Mouse (Mus musculus): ENCODE measurements around the gene Olfr1358.
"Not testable (repeated sequence)": the region's sequence is repeated elsewhere in the genome, so short reads cannot be mapped to it uniquely, and the experiment has no call there.

Gene Olfr1358

GRCm38 (mm10) chr10:78517128-78517527 is at the start of gene Olfr1358:
Gene Olfr1358 (plus strand): TSS chr10:78517428.
- DNase-seq: no peak

- no peak for DNase-seq
Measured at GRCm38 (mm10) chr10:78467761-78468310, 49.4 kb upstream of the Olfr1358 start.

GRCm38 (mm10) chr10:78470582-78471313 is 46.5 kb upstream of the Olfr1358 start:
- no peak for DNase-seq

DNA sequence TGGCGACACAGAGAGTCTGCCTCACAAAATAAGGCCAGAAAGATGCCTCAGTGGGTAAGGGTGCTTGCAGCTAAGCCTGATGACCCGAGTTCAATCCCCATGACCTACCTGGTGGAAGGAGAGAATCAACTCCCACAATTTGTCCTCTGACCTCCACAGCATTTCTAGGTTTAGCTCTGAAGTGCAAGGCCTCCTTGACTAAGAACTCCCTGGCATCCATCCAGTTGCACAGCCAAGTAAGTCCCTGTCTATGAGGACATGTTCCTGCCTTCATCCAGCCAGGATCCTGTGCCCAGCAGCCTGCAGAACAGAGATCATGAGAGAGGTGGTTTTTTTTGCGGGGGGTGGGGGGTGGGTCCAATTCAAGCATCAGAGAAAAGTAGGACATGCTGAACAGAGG is 45.2 kb upstream of the Olfr1358 start:
- DNase-seq: no peak

GRCm38 (mm10) chr10:78473434-78473833 is 43.8 kb upstream of the Olfr1358 start:
- no peak for DNase-seq

DNA sequence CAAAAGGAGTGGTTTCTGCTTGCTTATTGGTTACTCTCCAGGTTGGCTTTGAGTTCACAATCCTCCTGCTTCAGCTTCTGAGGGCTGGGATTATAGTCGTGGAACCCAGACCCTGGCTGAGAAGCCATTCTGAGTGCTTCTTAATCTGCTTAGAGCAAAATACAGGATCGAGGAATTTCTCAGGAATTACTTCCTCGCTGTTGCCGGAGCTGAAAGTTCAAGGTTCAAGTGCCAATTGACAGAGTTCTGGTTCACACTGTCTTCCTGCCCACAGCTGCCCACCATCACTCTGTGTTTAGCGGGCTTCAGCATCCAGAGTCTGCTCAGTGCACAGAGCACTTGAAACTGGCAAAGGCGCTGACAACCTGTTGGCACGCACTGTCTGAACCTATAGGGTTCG is 42.5 kb upstream of the Olfr1358 start:
- no peak for DNase-seq

- DNase-seq: no peak
Measured at GRCm38 (mm10) chr10:78476821-78477220, 40.4 kb upstream of the Olfr1358 start.

- DNase-seq: no peak
Measured at GRCm38 (mm10) chr10:78480954-78481927, 36.0 kb upstream of the Olfr1358 start.

- no peak for DNase-seq
Measured at GRCm38 (mm10) chr10:78481928-78482499, 35.2 kb upstream of the Olfr1358 start.

- not testable (repeated sequence) for DNase-seq
Measured at GRCm38 (mm10) chr10:78485369-78485768, 31.9 kb upstream of the Olfr1358 start.

- no peak for DNase-seq
Measured at GRCm38 (mm10) chr10:78486871-78487270, 30.4 kb upstream of the Olfr1358 start.

GRCm38 (mm10) chr10:78487431-78488086 is 29.7 kb upstream of the Olfr1358 start:
- DNase-seq: peak; percentile 69

DNA sequence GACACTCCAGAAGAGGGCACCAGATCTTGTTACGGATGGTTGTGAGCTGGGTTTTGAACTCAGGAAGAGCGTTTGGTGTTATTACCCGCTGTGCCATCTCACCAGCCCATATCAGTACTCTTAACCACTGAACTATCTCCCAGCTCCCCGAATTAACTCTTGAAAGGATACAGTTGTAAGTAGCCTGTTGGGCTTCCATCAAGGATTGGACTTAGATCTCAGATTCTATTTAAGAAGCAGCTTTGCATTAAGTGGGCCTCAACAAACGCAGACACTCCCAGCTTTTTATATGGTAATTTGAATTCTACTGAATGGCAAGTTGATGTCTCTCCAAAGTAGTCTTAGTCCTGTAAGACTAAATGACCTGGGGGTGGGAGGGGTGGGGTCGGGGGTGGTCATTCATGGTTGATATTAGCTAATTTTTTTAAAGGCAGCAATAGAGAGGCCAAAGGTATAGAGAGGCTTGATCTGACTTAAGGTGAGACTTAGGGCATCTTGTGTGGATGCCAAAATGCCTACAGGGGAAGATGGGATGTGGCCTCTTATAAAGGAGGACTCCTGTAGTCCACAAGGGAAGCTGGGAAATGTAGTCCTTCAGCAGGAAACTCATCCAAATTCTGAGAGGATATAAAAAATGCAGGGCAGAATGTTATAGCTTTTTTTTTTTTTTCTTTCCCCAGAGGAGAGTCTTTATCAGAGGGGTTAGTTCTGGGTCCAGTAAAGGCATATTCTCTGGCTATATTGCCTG is 14.1 kb upstream of the Olfr1358 start:
- DNase-seq: no peak

GRCm38 (mm10) chr10:78519792-78520191 is 2.6 kb downstream of the Olfr1358 start:
- DNase-seq: no peak

DNA sequence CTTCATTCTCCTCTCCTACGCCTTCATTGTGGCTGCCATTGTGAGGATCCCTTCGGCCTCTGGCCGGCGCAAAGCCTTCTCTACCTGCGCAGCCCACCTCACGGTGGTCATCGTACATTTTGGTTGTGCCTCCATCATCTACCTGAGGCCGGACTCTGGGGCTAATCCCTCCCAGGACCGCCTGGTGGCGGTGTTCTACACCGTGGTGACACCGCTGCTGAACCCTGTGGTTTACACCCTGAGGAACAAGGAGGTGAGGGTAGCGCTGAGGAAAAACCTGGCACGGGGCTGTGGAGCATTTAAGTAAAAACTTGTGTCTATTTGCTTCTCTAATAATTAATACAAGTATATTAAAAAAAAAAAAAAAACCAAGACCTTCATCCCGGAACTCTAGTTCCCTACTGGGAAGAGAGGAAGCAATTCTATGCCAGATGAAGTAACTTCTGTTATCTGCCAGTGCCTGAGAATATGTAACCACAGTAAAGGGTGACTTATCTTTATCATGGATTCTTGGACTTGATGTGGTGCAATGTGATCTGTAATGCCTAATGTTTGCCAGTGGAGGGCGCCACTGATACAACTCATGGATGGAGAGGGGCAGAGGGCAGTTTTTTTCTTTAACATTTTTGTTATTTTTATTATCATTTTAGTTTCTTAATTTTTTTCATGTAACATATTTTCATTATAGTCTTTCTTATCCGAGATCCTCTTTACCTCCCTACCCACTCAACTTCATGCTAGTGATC is 3.2 kb downstream of the Olfr1358 start:
- no peak for DNase-seq

GRCm38 (mm10) chr10:78525071-78525470 is 7.8 kb downstream of the Olfr1358 start:
- not testable (repeated sequence) for DNase-seq

DNA sequence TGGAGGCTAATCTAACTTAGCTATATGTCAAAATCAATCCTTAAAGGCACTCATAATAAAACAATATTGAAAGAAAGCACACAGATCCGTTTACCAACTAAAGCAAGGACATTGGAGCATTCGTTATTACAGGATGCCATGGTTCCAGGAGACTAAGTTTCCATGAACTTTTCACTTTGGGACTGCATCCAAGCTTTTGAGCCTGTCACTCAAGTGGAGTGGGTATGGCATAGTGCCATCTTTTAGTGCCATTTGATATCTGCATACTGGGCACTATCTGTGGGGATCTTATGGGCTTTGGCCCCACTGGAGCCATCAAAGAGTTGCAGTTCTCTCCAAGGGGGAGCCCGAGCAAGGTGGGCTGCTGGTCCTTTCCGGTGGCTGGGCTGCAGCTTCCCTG is 8.3 kb downstream of the Olfr1358 start:
- no peak for DNase-seq

DNA sequence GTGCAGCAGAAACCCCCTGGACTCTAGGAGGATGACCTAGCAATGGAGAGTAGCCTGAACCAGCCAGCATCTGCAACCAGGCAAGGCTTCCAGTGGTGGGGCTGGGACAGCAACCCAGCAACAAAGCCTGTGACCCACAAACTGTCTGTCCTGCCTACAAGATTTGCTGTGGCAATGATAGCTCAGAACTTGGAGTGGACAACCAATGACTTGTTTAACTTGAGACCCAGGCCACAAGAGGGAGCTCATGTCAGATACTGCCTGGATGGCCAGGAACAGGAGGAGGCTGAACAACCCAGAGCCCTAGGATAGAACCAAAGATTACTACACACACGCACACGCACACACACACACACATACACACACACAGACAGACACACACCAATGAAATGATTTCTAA is 23.7 kb downstream of the Olfr1358 start:
- DNase-seq: peak; percentile 19

- DNase-seq: no peak
Measured at GRCm38 (mm10) chr10:78565070-78565469, 47.8 kb downstream of the Olfr1358 start.

DNA sequence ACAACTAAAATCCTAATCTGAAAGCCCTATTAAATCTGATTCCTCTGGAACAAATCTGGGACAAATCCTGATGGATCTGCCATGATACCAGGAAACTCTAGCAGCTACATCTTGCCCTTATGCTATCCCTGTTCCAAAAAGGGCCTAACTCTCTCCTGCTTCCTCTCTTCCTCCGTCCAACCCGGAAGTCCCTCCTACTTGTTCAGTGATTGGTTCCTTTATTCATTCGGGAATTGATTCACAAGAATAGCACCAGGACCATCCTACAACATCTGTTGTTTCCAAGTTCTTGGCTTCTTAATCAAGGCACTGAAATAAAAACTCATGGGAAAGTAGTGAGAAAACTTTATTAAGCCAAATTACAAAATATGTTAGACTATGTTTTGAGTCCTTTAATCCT is 52.0 kb downstream of the Olfr1358 start:
- no peak for DNase-seq

DNA sequence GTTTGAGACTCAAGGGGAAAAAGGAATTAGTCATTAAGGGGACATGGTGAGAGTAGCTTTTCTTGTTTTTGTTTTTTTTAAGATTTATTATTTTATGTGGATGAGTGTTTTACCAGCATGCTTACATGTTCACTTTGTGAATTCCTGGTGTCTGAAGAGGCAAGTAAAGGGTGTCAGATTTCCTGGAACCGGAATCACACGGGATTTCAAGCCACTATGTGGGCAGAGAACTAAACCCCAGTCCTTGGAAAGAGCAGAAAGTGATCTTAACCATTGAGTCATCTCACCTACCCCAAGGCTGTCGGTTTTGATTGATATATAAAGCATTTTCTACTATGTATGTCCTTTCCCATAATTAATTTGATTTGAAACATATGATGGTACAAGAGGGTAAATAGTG is 52.5 kb downstream of the Olfr1358 start:
- no peak for DNase-seq
